Mouse (Mus musculus): Measurements from ENCODE around the gene Cyp1b1. TPM values are rescaled to one million over a fixed set of nuclear protein-coding genes. Genes with fewer than 3 reads are reported as not detected.

Cyp1b1 gene
- 4.9 and 5.2 TPM in 2 replicates for polyA plus RNA-seq (2015; fragmentation: Nextera tagmentation; extraction: Ambion mirVana)

- Histone ChIP-seq H3K4me3 (replicated peaks) (peak within 1 kb of the TSS; percentile 47), H3K27ac (no peak within 1 kb of the TSS), H3K4me2 (replicated peaks) (peak within 1 kb of the TSS; percentile 85), H3K27me3 (peaks cover 74% of the 10 kb centered on the region), H3K9me3 (no peaks in the 10 kb centered on the region), H3K9ac (replicated peaks) (peak within 1 kb of the TSS; percentile 60), H3K36me3 (no peaks in the 10 kb centered on the region), H3K4me1 (replicated peaks) (peaks cover 33% of the 10 kb centered on the region)
- WGBS: under 1% methylated on average over 31 of the region's 31 CpGs
- peak; percentile 51 for ATAC-seq
Measured at GRCm38 (mm10) chr17:79714931-79715637, at the start of gene Cyp1b1. TSS of gene Cyp1b1 (minus strand) at chr17:79715061.

- no peak overlapping the region for H3K9ac ChIP-seq (replicated peaks)
- no peaks in the 10 kb centered on the region for H3K4me1 ChIP-seq (replicated peaks)
- WGBS: 87% methylated on average over 1 of the region's 1 CpGs
- H3K27ac ChIP-seq: no peak overlapping the region
- no peaks in the 10 kb centered on the region for H3K27me3 ChIP-seq
- ATAC-seq: no peak
- no peak overlapping the region for H3K4me2 ChIP-seq (replicated peaks)
- no peaks in the 10 kb centered on the region for H3K9me3 ChIP-seq
- H3K36me3 ChIP-seq: no peaks in the 10 kb centered on the region
- no peak overlapping the region for H3K4me3 ChIP-seq (replicated peaks)
Measured at GRCm38 (mm10) chr17:79761841-79762240, 47.0 kb upstream of the Cyp1b1 start.

- Histone ChIP-seq H3K36me3 (no peaks in the 10 kb centered on the region), H3K9me3 (no peaks in the 10 kb centered on the region), H3K4me3 (replicated peaks) (no peak overlapping the region), H3K27me3 (no peaks in the 10 kb centered on the region), H3K27ac (no peak overlapping the region), H3K9ac (replicated peaks) (no peak overlapping the region), H3K4me1 (replicated peaks) (peaks cover 4% of the 10 kb centered on the region), H3K4me2 (replicated peaks) (no peak overlapping the region)
- ATAC-seq: 0 out of 2 replicates have a peak, but pooled peaks have one; percentile 45
- WGBS: 96% methylated on average over 12 of the region's 12 CpGs
Measured at GRCm38 (mm10) chr17:79753831-79754230, 39.0 kb upstream of the Cyp1b1 start.

- Histone ChIP-seq H3K36me3 (no peaks in the 10 kb centered on the region), H3K4me3 (replicated peaks) (no peak overlapping the region), H3K27ac (no peak overlapping the region), H3K9ac (replicated peaks) (no peak overlapping the region), H3K27me3 (no peaks in the 10 kb centered on the region), H3K9me3 (no peaks in the 10 kb centered on the region), H3K4me1 (replicated peaks) (peaks cover 4% of the 10 kb centered on the region), H3K4me2 (replicated peaks) (no peak overlapping the region)
- ATAC-seq: no peak
Measured at GRCm38 (mm10) chr17:79752836-79753235, 38.0 kb upstream of the Cyp1b1 start.

GRCm38 (mm10) chr17:79751661-79752191 is 36.9 kb upstream of the Cyp1b1 start:
- 92% methylated on average over 6 of the region's 6 CpGs for WGBS
- Histone ChIP-seq H3K36me3 (no peaks in the 10 kb centered on the region), H3K9me3 (no peaks in the 10 kb centered on the region), H3K4me2 (replicated peaks) (no peak overlapping the region), H3K4me1 (replicated peaks) (peaks cover 4% of the 10 kb centered on the region), H3K27me3 (no peaks in the 10 kb centered on the region), H3K4me3 (replicated peaks) (no peak overlapping the region), H3K9ac (replicated peaks) (no peak overlapping the region), H3K27ac (no peak overlapping the region)
- no peak for ATAC-seq

- no peaks in the 10 kb centered on the region for H3K27me3 ChIP-seq
- no peaks in the 10 kb centered on the region for H3K36me3 ChIP-seq
- ATAC-seq: no peak
- no peak overlapping the region for H3K9ac ChIP-seq (replicated peaks)
- H3K4me2 ChIP-seq (replicated peaks): no peak overlapping the region
- H3K9me3 ChIP-seq: no peaks in the 10 kb centered on the region
- 0 out of 2 replicates have a peak, but pooled peaks cover 3% of the 10 kb centered on the region for H3K4me1 ChIP-seq (replicated peaks)
- 94% methylated on average over 1 of the region's 1 CpGs for WGBS
- H3K4me3 ChIP-seq (replicated peaks): no peak overlapping the region
- no peak overlapping the region for H3K27ac ChIP-seq
Measured at GRCm38 (mm10) chr17:79749647-79750046, 34.8 kb upstream of the Cyp1b1 start.

GRCm38 (mm10) chr17:79746954-79747353 is 32.1 kb upstream of the Cyp1b1 start:
- Histone ChIP-seq H3K27me3 (no peaks in the 10 kb centered on the region; the same call in 1 of the 2 replicates), H3K9me3 (no peaks in the 10 kb centered on the region), H3K36me3 (no peaks in the 10 kb centered on the region), H3K4me2 (replicated peaks) (no peak overlapping the region), H3K9ac (replicated peaks) (no peak overlapping the region), H3K4me1 (replicated peaks) (0 out of 2 replicates have a peak, but pooled peaks cover 3% of the 10 kb centered on the region), H3K4me3 (replicated peaks) (no peak overlapping the region), H3K27ac (no peak overlapping the region)
- no peak for ATAC-seq
- WGBS: 88% methylated on average over 11 of the region's 11 CpGs

GRCm38 (mm10) chr17:79746146-79746591 is 31.3 kb upstream of the Cyp1b1 start:
- WGBS: 12% methylated on average over 3 of the region's 3 CpGs
- Histone ChIP-seq H3K4me1 (replicated peaks) (0 out of 2 replicates have a peak, but pooled peaks cover 3% of the 10 kb centered on the region), H3K36me3 (no peaks in the 10 kb centered on the region), H3K27me3 (no peaks in the 10 kb centered on the region; the same call in 1 of the 2 replicates), H3K4me2 (replicated peaks) (no peak overlapping the region), H3K9ac (replicated peaks) (no peak overlapping the region), H3K27ac (no peak overlapping the region), H3K4me3 (replicated peaks) (no peak overlapping the region), H3K9me3 (no peaks in the 10 kb centered on the region)
- ATAC-seq: no peak

- no peak for ATAC-seq
- H3K4me2 ChIP-seq (replicated peaks): no peak overlapping the region
- no peaks in the 10 kb centered on the region for H3K36me3 ChIP-seq
- H3K27ac ChIP-seq: no peak overlapping the region
- H3K9me3 ChIP-seq: no peaks in the 10 kb centered on the region
- H3K9ac ChIP-seq (replicated peaks): no peak overlapping the region
- no peak overlapping the region for H3K4me3 ChIP-seq (replicated peaks)
- WGBS: 76% methylated on average over 13 of the region's 13 CpGs
- H3K27me3 ChIP-seq: no peaks in the 10 kb centered on the region; the same call in 1 of the 2 replicates
- 0 out of 2 replicates have a peak, but pooled peaks cover 3% of the 10 kb centered on the region for H3K4me1 ChIP-seq (replicated peaks)
Measured at GRCm38 (mm10) chr17:79745051-79745731, 30.3 kb upstream of the Cyp1b1 start.

GRCm38 (mm10) chr17:79743507-79743906 is 28.6 kb upstream of the Cyp1b1 start:
- no peaks in the 10 kb centered on the region for H3K36me3 ChIP-seq
- ATAC-seq: no peak
- H3K4me1 ChIP-seq (replicated peaks): 0 out of 2 replicates have a peak, but pooled peaks cover 3% of the 10 kb centered on the region
- H3K9me3 ChIP-seq: no peaks in the 10 kb centered on the region
- no peak overlapping the region for H3K4me3 ChIP-seq (replicated peaks)
- H3K27me3 ChIP-seq: no peaks in the 10 kb centered on the region; the same call in 1 of the 2 replicates
- H3K27ac ChIP-seq: no peak overlapping the region
- H3K4me2 ChIP-seq (replicated peaks): no peak overlapping the region
- WGBS: 93% methylated on average over 1 of the region's 1 CpGs
- H3K9ac ChIP-seq (replicated peaks): no peak overlapping the region

GRCm38 (mm10) chr17:79742635-79743034 is 27.8 kb upstream of the Cyp1b1 start:
- H3K27me3 ChIP-seq: no peaks in the 10 kb centered on the region; the same call in 1 of the 2 replicates
- no peak overlapping the region for H3K9ac ChIP-seq (replicated peaks)
- no peak overlapping the region for H3K4me3 ChIP-seq (replicated peaks)
- WGBS: 88% methylated on average over 5 of the region's 5 CpGs
- H3K4me2 ChIP-seq (replicated peaks): no peak overlapping the region
- no peaks in the 10 kb centered on the region for H3K9me3 ChIP-seq
- no peak for ATAC-seq
- no peak overlapping the region for H3K27ac ChIP-seq
- 0 out of 2 replicates have a peak, but pooled peaks cover 3% of the 10 kb centered on the region for H3K4me1 ChIP-seq (replicated peaks)
- H3K36me3 ChIP-seq: no peaks in the 10 kb centered on the region

Measured in midbrain, embryonic 13.5 days (tissue).